Mouse (Mus musculus) liver, embryonic 16.5 days (tissue): ENCODE results near the gene Creb1. TPM values are rescaled to one million over a fixed set of nuclear protein-coding genes. Genes with fewer than 3 reads are reported as not detected.

Source experiments
- ATAC-seq: fragments of 200-750 bp; cut with Nextera tagmentation; 2 replicates; pipeline ENCODE4 v1.8.0; 2017; ENCODE audit warnings: low read depth, mild to moderate bottlenecking, moderate number of reproducible peaks, moderate library complexity
- H3K27ac ChIP-seq: fragments of 300-500 bp; sonication (generic); 2 replicates; pipeline ENCODE4 v1.5.1; 2014; ENCODE audit warnings: mild to moderate bottlenecking, low read length
- H3K27me3 ChIP-seq: fragments of 300-500 bp; sonication (generic); 2 replicates; pipeline ENCODE4 v1.6.1; 2014; ENCODE audit warnings: low read depth, low read length, mixed read lengths; ENCODE audit not compliant: control insufficient read depth, insufficient read depth
- H3K36me3 ChIP-seq: fragments of 300-500 bp; sonication (generic); 2 replicates; pipeline ENCODE4 v1.6.1; 2014; ENCODE audit warnings: mild to moderate bottlenecking; ENCODE audit not compliant: control insufficient read depth, insufficient read depth
- H3K4me1 ChIP-seq: fragments of 300-500 bp; sonication (generic); 2 replicates; pipeline ENCODE4 v1.6.1; 2014; ENCODE audit warnings: low read depth, low read length, mixed read lengths; ENCODE audit not compliant: control insufficient read depth
- H3K4me2 ChIP-seq: fragments of 300-500 bp; sonication (generic); 2 replicates; pipeline ENCODE4 v1.6.1; 2014; ENCODE audit warnings: low read depth, low read length, mixed read lengths
- H3K4me3 ChIP-seq: fragments of 300-500 bp; sonication (generic); 2 replicates; pipeline ENCODE4 v1.5.1; 2014; ENCODE audit warnings: low read depth, mild to moderate bottlenecking, low read length
- H3K9ac ChIP-seq: fragments of 300-500 bp; sonication (generic); 2 replicates; pipeline ENCODE4 v1.6.1; 2014; ENCODE audit warnings: low read depth, low read length
- H3K9me3 ChIP-seq: fragments of 300-500 bp; sonication (generic); replicated peaks from 2 replicates; pipeline ENCODE4 v1.6.1; 2016; ENCODE audit warnings: low read length; ENCODE audit not compliant: control insufficient read depth
- WGBS: fragments of 180-500 bp; shearing (Covaris S2); extraction: QIAGEN DNeasy Blood & Tissue Kit; methylation state at CpG from one replicate; pipeline ENCODE4 v1.1.7; 2014; ENCODE audit not compliant: insufficient replicate concordance; 5-methylcytosine and 5-hydroxymethylcytosine counted together
- polyA plus RNA-seq: library from polyadenylated mRNA; unstranded; fragments of >200 nt; fragmentation: Nextera tagmentation; extraction: Ambion mirVana; gene quantifications from 2 replicates; pipeline ENCODE4 v1.2.1, GENCODE M21; 2015

Creb1 gene
- polyA plus RNA-seq, 1 experiment from 2014 or later: 10.9 TPM

GRCm38 (mm10) chr1:64618226-64618625, 85.8 kb downstream of the Creb1 start:
- WGBS: 56% methylated on average over 3 of the region's 3 CpGs
- Histone ChIP-seq H3K9me3 (no peaks in the 10 kb centered on the region), H3K4me2 (peak overlapping the region; percentile 90), H3K27me3 (no peaks in the 10 kb centered on the region), H3K27ac (no peak overlapping the region), H3K9ac (peak overlapping the region; percentile 93), H3K4me3 (peak overlapping the region; percentile 84; the same call in 1 of the 2 replicates), H3K4me1 (peaks cover 7% of the 10 kb centered on the region), H3K36me3 (no peaks in the 10 kb centered on the region)
- no peak for ATAC-seq

GRCm38 (mm10) chr1:64621116-64621515, 88.7 kb downstream of the Creb1 start:
- Histone ChIP-seq H3K27ac (no peak overlapping the region), H3K9me3 (no peaks in the 10 kb centered on the region), H3K36me3 (no peaks in the 10 kb centered on the region), H3K4me1 (peaks cover 6% of the 10 kb centered on the region), H3K9ac (no peak overlapping the region), H3K27me3 (no peaks in the 10 kb centered on the region), H3K4me2 (no peak overlapping the region), H3K4me3 (no peak overlapping the region)
- WGBS: 68% methylated on average over 5 of the region's 5 CpGs
- ATAC-seq: no peak

GRCm38 (mm10) chr1:64623558-64624435, 91.4 kb downstream of the Creb1 start:
- Histone ChIP-seq H3K9ac (no peak overlapping the region), H3K27me3 (no peaks in the 10 kb centered on the region), H3K4me2 (no peak overlapping the region), H3K4me3 (no peak overlapping the region), H3K9me3 (no peaks in the 10 kb centered on the region), H3K36me3 (no peaks in the 10 kb centered on the region), H3K4me1 (no peaks in the 10 kb centered on the region), H3K27ac (no peak overlapping the region)
- ATAC-seq: no peak
- WGBS: 65% methylated on average over 12 of the region's 12 CpGs

- no peaks in the 10 kb centered on the region for H3K36me3 ChIP-seq
- no peaks in the 10 kb centered on the region for H3K4me1 ChIP-seq
- no peak overlapping the region for H3K4me2 ChIP-seq
- H3K9me3 ChIP-seq: no peaks in the 10 kb centered on the region
- no peaks in the 10 kb centered on the region for H3K27me3 ChIP-seq
- no peak overlapping the region for H3K9ac ChIP-seq
- no peak overlapping the region for H3K27ac ChIP-seq
- no peak for ATAC-seq
- no peak overlapping the region for H3K4me3 ChIP-seq
Observed at GRCm38 (mm10) chr1:64625214-64625613, 92.8 kb downstream of the Creb1 start.

- no peak overlapping the region for H3K27ac ChIP-seq
- H3K4me1 ChIP-seq: no peaks in the 10 kb centered on the region
- no peak for ATAC-seq
- no peak overlapping the region for H3K4me2 ChIP-seq
- no peaks in the 10 kb centered on the region for H3K36me3 ChIP-seq
- no peaks in the 10 kb centered on the region for H3K27me3 ChIP-seq
- no peak overlapping the region for H3K9ac ChIP-seq
- 66% methylated on average over 5 of the region's 5 CpGs for whole genome bisulfite sequencing
- H3K4me3 ChIP-seq: no peak overlapping the region
- no peaks in the 10 kb centered on the region for H3K9me3 ChIP-seq
Observed at GRCm38 (mm10) chr1:64631526-64631925, 99.1 kb downstream of the Creb1 start.

- ATAC-seq: no peak
- Histone ChIP-seq H3K4me1 (no peaks in the 10 kb centered on the region), H3K9me3 (no peaks in the 10 kb centered on the region), H3K9ac (no peak overlapping the region), H3K4me2 (no peak overlapping the region), H3K4me3 (no peak overlapping the region), H3K36me3 (no peaks in the 10 kb centered on the region), H3K27ac (no peak overlapping the region), H3K27me3 (no peaks in the 10 kb centered on the region)
- WGBS: 53% methylated on average over 3 of the region's 3 CpGs
Observed at GRCm38 (mm10) chr1:64633237-64633636, 100.8 kb downstream of the Creb1 start.

- WGBS: 19% methylated on average over 2 of the region's 2 CpGs
- H3K4me3 ChIP-seq: no peak overlapping the region
- no peaks in the 10 kb centered on the region for H3K27me3 ChIP-seq
- H3K9me3 ChIP-seq: no peaks in the 10 kb centered on the region
- H3K4me1 ChIP-seq: peaks cover 7% of the 10 kb centered on the region
- no peak overlapping the region for H3K27ac ChIP-seq
- no peak overlapping the region for H3K9ac ChIP-seq
- no peaks in the 10 kb centered on the region for H3K36me3 ChIP-seq
- no peak overlapping the region for H3K4me2 ChIP-seq
- no peak for ATAC-seq
Observed at GRCm38 (mm10) chr1:64635624-64636023, 103.2 kb downstream of the Creb1 start.

GRCm38 (mm10) chr1:64639279-64639678, 106.8 kb downstream of the Creb1 start:
- ATAC-seq: peak; percentile 96
- Histone ChIP-seq H3K27ac (peak overlapping the region; percentile 76), H3K4me3 (peak overlapping the region; percentile 23), H3K36me3 (no peaks in the 10 kb centered on the region), H3K27me3 (no peaks in the 10 kb centered on the region), H3K9me3 (no peaks in the 10 kb centered on the region), H3K4me2 (peak overlapping the region; percentile 44; the same call in 1 of the 2 replicates), H3K4me1 (peaks cover 7% of the 10 kb centered on the region), H3K9ac (no peak overlapping the region)
- 21% methylated on average over 6 of the region's 6 CpGs for WGBS

- Histone ChIP-seq H3K4me2 (no peak overlapping the region), H3K36me3 (no peaks in the 10 kb centered on the region), H3K9ac (no peak overlapping the region), H3K9me3 (no peaks in the 10 kb centered on the region), H3K27ac (no peak overlapping the region), H3K4me3 (no peak overlapping the region), H3K27me3 (no peaks in the 10 kb centered on the region), H3K4me1 (peaks cover 7% of the 10 kb centered on the region)
- 78% methylated on average over 6 of the region's 6 CpGs for WGBS
- ATAC-seq: no peak
Observed at GRCm38 (mm10) chr1:64641069-64641468, 108.6 kb downstream of the Creb1 start.
